Mouse (Mus musculus): ENCODE measurements at regions not wholly inside any gene's neighbourhood (a gene's known extent, or its start where the extent isn't known, plus 50 kb on each side); places are given as distances from the start of the nearest gene placed in this dataset.

DNA sequence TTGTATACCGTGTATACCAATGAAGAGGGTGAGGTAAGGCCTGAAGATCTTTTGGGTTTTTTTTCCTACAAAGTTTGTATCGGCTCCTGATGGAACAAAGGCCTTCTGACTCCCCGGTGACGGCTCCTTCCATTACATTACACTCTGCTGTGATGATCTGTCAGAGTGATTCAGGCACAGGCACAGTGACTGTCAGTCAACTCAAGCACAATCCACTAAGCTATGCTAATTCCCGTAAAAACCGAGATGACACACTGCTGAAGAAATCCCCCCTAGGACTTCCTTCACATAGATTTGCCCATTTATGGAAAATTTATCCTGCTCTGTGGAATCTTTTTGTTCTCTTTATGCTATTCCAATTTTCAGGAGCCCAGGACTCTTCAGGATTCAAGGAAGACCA lies 730.0 kb upstream of the Adgrl2 start:
- ATAC-seq (ENCODE audit: borderline replicate concordance, extremely low read depth, low FRiP score, low TSS enrichment): no peak
- H3K9me3 ChIP-seq: no peaks in the 10 kb centered on the region
- no peaks in the 10 kb centered on the region for H3K27me3 ChIP-seq
- no peak overlapping the region for H3K4me3 ChIP-seq
- no peak overlapping the region for H3K27ac ChIP-seq
- H3K36me3 ChIP-seq: no peaks in the 10 kb centered on the region
- no peak overlapping the region for H3K4me2 ChIP-seq
- WGBS: 81% methylated on average over 6 of the region's 6 CpGs
- 0 out of 2 replicates have a peak, but pooled peaks cover 6% of the 10 kb centered on the region for H3K4me1 ChIP-seq
- H3K9ac ChIP-seq: no peak overlapping the region

DNA sequence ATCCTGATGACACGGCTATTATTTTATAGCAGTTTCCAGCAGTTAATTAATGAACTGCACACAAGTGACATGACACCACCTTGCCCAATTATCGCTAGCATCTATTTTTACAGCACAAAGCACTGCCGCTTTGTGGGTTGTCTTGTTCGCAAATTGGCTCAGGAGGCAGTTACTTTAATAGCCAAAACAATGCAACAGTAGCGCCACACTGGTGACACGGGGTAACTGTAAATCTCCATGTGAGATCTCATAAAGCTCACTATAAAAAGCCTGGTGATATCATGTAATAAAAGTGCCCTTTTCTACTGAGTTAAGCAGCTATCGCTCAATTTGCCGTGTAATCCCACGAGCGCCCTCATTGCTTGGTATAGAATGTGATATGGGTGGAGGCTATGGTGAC lies 715.4 kb upstream of the Adgrl2 start:
- Histone ChIP-seq H3K4me1 (no peaks in the 10 kb centered on the region), H3K4me3 (no peak overlapping the region), H3K27me3 (no peaks in the 10 kb centered on the region), H3K9me3 (no peaks in the 10 kb centered on the region), H3K36me3 (no peaks in the 10 kb centered on the region), H3K9ac (no peak overlapping the region), H3K27ac (no peak overlapping the region), H3K4me2 (peak overlapping the region; percentile 11; the same call in 1 of the 2 replicates)
- 87% methylated on average over 10 of the region's 10 CpGs for WGBS
- ATAC-seq (ENCODE audit: borderline replicate concordance, extremely low read depth, low FRiP score, low TSS enrichment): no peak

- Histone ChIP-seq H3K27ac (no peak overlapping the region), H3K4me1 (no peaks in the 10 kb centered on the region), H3K9ac (no peak overlapping the region), H3K4me3 (no peak overlapping the region), H3K9me3 (no peaks in the 10 kb centered on the region), H3K4me2 (peak overlapping the region; percentile 11; the same call in 1 of the 2 replicates), H3K27me3 (no peaks in the 10 kb centered on the region), H3K36me3 (no peaks in the 10 kb centered on the region)
- WGBS: 69% methylated on average over 12 of the region's 12 CpGs
- ATAC-seq (ENCODE audit: borderline replicate concordance, extremely low read depth, low FRiP score, low TSS enrichment): no peak
Observed at GRCm38 (mm10) chr3:149705322-149705721, 715.0 kb upstream of the Adgrl2 start.

GRCm38 (mm10) chr3:149704478-149704877 lies 714.1 kb upstream of the Adgrl2 start:
- ATAC-seq (ENCODE audit: borderline replicate concordance, extremely low read depth, low FRiP score, low TSS enrichment): no peak
- Histone ChIP-seq H3K9ac (no peak overlapping the region), H3K4me1 (no peaks in the 10 kb centered on the region), H3K27ac (no peak overlapping the region), H3K4me2 (no peak overlapping the region), H3K9me3 (no peaks in the 10 kb centered on the region), H3K36me3 (no peaks in the 10 kb centered on the region), H3K27me3 (no peaks in the 10 kb centered on the region), H3K4me3 (no peak overlapping the region)
- WGBS: 88% methylated on average over 4 of the region's 4 CpGs

GRCm38 (mm10) chr3:149683561-149683960 lies 693.2 kb upstream of the Adgrl2 start:
- WGBS: 65% methylated on average over 4 of the region's 4 CpGs

DNA sequence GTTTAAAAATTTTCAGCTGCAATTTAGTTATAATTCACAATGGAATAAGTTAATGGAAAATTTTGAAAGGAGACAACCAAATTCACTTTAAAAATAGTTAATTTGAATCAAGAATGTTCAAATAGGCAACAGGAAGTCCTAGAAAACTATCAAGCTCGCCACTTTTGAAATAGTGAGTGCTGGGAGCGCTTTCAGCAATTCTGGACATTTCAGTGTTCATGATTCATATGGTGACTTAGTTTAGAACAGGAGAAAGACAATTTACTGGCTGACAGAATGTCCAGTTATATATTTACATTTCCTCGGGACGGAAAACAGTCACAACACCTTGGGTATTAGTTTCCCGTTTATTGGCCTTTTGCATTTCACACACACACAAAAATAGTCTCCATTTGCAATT lies 691.9 kb upstream of the Adgrl2 start:
- Histone ChIP-seq H3K4me3 (no peak overlapping the region), H3K9me3 (no peaks in the 10 kb centered on the region), H3K9ac (no peak overlapping the region), H3K27me3 (no peaks in the 10 kb centered on the region), H3K36me3 (no peaks in the 10 kb centered on the region), H3K4me2 (no peak overlapping the region), H3K4me1 (no peaks in the 10 kb centered on the region), H3K27ac (no peak overlapping the region)
- WGBS: 41% methylated on average over 5 of the region's 5 CpGs
- ATAC-seq (ENCODE audit: borderline replicate concordance, extremely low read depth, low FRiP score, low TSS enrichment): no peak

More at GRCm38 (mm10) chr3:149683561-149683960, 693.2 kb upstream of the Adgrl2 start:
- Histone ChIP-seq H3K4me2 (no peak overlapping the region), H3K9ac (no peak overlapping the region), H3K27ac (no peak overlapping the region), H3K4me1 (no peaks in the 10 kb centered on the region), H3K9me3 (no peaks in the 10 kb centered on the region), H3K4me3 (no peak overlapping the region), H3K36me3 (no peaks in the 10 kb centered on the region), H3K27me3 (no peaks in the 10 kb centered on the region)
- no peak for ATAC-seq (ENCODE audit: borderline replicate concordance, extremely low read depth, low FRiP score, low TSS enrichment)

DNA sequence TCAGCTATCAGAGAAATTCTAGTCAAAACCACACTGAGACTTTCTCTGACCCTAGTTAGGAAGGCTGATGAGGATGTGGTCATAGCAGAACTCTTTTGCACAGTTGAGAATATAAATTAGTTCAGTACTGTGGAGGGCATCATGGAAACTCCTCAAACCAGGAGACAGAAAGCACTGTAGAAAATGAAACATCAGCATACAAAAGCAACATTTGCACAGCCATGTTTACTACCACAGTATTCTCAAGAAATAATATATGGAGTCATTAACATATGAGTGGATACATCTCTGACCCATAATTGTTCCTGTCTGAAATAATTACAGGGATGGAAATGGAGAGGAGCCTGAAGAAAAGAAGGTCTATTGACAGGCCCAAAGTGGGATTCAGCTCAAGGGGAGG lies 683.6 kb upstream of the Adgrl2 start:
- no peaks in the 10 kb centered on the region for H3K36me3 ChIP-seq
- no peak overlapping the region for H3K27ac ChIP-seq
- no peaks in the 10 kb centered on the region for H3K4me1 ChIP-seq
- no peak overlapping the region for H3K9ac ChIP-seq
- H3K9me3 ChIP-seq: no peaks in the 10 kb centered on the region
- H3K27me3 ChIP-seq: no peaks in the 10 kb centered on the region
- H3K4me3 ChIP-seq: no peak overlapping the region
- H3K4me2 ChIP-seq: no peak overlapping the region
- no peak for ATAC-seq (ENCODE audit: borderline replicate concordance, extremely low read depth, low FRiP score, low TSS enrichment)

DNA sequence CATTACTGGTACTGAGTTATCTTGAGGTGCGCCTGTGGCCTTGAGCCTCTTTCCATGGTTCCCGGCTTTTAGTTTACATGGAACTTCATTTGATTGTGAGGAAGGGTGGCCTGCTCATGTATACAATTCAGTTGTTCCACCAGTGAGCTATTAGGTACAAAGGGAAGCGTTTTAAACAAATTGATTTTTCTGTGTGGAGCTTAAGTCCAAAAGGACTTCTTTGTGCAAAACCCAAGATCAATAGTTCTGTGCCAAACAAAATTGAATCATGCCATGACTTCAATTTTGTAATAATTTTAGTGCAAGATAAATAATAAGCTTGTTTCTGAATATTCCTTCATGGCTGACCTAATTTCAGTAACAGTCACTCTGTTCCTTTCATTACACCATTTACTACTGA lies 674.3 kb upstream of the Adgrl2 start:
- H3K4me1 ChIP-seq: no peaks in the 10 kb centered on the region
- no peaks in the 10 kb centered on the region for H3K27me3 ChIP-seq
- H3K9me3 ChIP-seq: no peaks in the 10 kb centered on the region
- no peak overlapping the region for H3K4me2 ChIP-seq
- ATAC-seq (ENCODE audit: borderline replicate concordance, extremely low read depth, low FRiP score, low TSS enrichment): no peak
- H3K9ac ChIP-seq: no peak overlapping the region
- no peak overlapping the region for H3K27ac ChIP-seq
- WGBS: 75% methylated on average over 3 of the region's 3 CpGs
- no peaks in the 10 kb centered on the region for H3K36me3 ChIP-seq
- no peak overlapping the region for H3K4me3 ChIP-seq

GRCm38 (mm10) chr3:149638324-149638723 lies 648.0 kb upstream of the Adgrl2 start:
- Histone ChIP-seq H3K9ac (no peak overlapping the region), H3K4me1 (no peaks in the 10 kb centered on the region), H3K4me3 (no peak overlapping the region), H3K27me3 (no peaks in the 10 kb centered on the region), H3K9me3 (no peaks in the 10 kb centered on the region), H3K4me2 (no peak overlapping the region), H3K36me3 (no peaks in the 10 kb centered on the region), H3K27ac (no peak overlapping the region)
- 72% methylated on average over 2 of the region's 2 CpGs for WGBS
- no peak for ATAC-seq (ENCODE audit: borderline replicate concordance, extremely low read depth, low FRiP score, low TSS enrichment)

- peak; percentile 42; the same call in 1 of the 2 replicates for ATAC-seq (ENCODE audit: borderline replicate concordance, extremely low read depth, low FRiP score, low TSS enrichment)
- Histone ChIP-seq H3K9me3 (no peaks in the 10 kb centered on the region), H3K36me3 (no peaks in the 10 kb centered on the region), H3K27ac (no peak overlapping the region; the same call in 1 of the 2 replicates), H3K27me3 (no peaks in the 10 kb centered on the region), H3K9ac (no peak overlapping the region), H3K4me1 (peaks cover 6% of the 10 kb centered on the region; the same call in 1 of the 2 replicates), H3K4me3 (no peak overlapping the region), H3K4me2 (no peak overlapping the region)
Observed at GRCm38 (mm10) chr3:149626186-149626585, 635.8 kb upstream of the Adgrl2 start.

DNA sequence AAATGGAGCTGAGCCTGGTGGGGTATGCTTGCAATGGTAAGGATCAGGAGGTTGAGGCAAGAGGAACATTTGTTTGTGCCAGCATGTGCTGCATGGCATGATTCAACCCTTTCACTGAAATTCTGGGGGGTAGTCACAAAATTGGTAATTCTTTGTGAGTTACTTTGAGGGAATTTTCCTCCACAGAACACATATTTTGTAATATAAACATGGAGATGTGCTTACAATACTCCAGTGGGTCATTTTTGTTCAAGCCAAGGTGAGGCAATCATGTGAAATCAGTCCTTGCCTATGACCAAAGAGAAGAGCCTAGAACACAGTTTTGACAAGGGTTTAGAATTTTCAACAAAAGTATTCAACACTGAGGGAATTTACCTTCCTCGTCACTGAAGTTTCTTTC lies 635.1 kb upstream of the Adgrl2 start:
- Histone ChIP-seq H3K9me3 (no peaks in the 10 kb centered on the region), H3K9ac (no peak overlapping the region), H3K36me3 (no peaks in the 10 kb centered on the region), H3K4me1 (peaks cover 6% of the 10 kb centered on the region; the same call in 1 of the 2 replicates), H3K27me3 (no peaks in the 10 kb centered on the region), H3K4me3 (no peak overlapping the region), H3K4me2 (no peak overlapping the region), H3K27ac (no peak overlapping the region)
- 81% methylated on average over 1 of the region's 1 CpGs for WGBS
- ATAC-seq (ENCODE audit: borderline replicate concordance, extremely low read depth, low FRiP score, low TSS enrichment): no peak

DNA sequence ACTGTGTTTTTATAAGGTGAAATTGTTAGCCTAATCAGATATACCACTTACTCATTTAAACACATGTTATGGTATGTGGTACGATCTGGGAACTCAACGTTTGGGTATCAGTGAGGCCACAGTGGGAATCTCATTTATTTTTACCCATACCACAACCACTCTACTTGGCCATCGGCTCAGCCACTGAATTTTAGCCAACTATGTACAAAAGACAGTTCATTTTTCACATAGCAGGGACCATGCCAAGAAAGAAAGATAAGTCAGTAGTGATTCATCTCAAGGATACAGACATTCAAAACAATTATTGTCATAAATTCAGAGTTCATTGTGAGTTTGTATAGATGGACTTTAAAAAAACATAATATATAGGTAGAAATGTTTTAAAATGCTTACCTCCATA lies 634.7 kb upstream of the Adgrl2 start:
- no peak overlapping the region for H3K4me3 ChIP-seq
- WGBS: 30% methylated on average over 3 of the region's 3 CpGs
- no peaks in the 10 kb centered on the region for H3K9me3 ChIP-seq
- peaks cover 6% of the 10 kb centered on the region; the same call in 1 of the 2 replicates for H3K4me1 ChIP-seq
- no peaks in the 10 kb centered on the region for H3K36me3 ChIP-seq
- no peak for ATAC-seq (ENCODE audit: borderline replicate concordance, extremely low read depth, low FRiP score, low TSS enrichment)
- no peak overlapping the region for H3K27ac ChIP-seq
- H3K27me3 ChIP-seq: no peaks in the 10 kb centered on the region
- H3K9ac ChIP-seq: no peak overlapping the region
- H3K4me2 ChIP-seq: no peak overlapping the region

GRCm38 (mm10) chr3:149623851-149624532 lies 633.6 kb upstream of the Adgrl2 start:
- no peaks in the 10 kb centered on the region for H3K36me3 ChIP-seq
- no peak for ATAC-seq (ENCODE audit: borderline replicate concordance, extremely low read depth, low FRiP score, low TSS enrichment)
- WGBS: 53% methylated on average over 4 of the region's 4 CpGs
- H3K4me1 ChIP-seq: peaks cover 6% of the 10 kb centered on the region; the same call in 1 of the 2 replicates
- H3K27ac ChIP-seq: no peak overlapping the region
- H3K9me3 ChIP-seq: no peaks in the 10 kb centered on the region
- no peak overlapping the region for H3K4me3 ChIP-seq
- no peak overlapping the region for H3K4me2 ChIP-seq
- H3K9ac ChIP-seq: no peak overlapping the region
- no peaks in the 10 kb centered on the region for H3K27me3 ChIP-seq

Measured in lung, embryonic 15.5 days (tissue).